Mouse (Mus musculus) c-Kit-positive CD71-negative TER-119-negative erythroid progenitor cells, embryonic 14.5 days (primary cell): ENCODE measurements around the gene Gjc1.

Experiments used
- DNase-seq: peaks from one replicate; pipeline ENCODE4 v3.0.0-alpha.2; 2013; ENCODE audit warnings: low read depth

The Gjc1 gene

DNA sequence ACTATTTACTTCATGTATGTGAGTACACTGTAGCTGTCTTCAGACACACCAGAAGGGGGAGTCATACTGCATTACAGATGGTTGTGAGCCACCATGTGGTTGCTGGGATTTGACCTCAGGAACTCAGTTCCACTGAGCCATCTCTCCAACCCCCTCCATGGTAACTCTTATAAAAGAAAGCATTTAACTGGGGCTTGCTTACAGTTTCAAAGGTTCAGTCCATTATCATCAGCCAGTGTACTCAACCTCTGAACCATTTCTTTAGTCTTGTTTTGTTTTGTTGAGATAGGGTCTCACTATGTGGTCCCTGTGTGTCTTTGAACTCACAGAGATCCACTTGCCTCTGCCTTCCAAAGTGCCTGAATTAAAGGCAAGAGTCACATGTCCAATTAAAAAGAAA, 4.6 kb downstream of the Gjc1 start:
- no peak for DNase-seq

DNA sequence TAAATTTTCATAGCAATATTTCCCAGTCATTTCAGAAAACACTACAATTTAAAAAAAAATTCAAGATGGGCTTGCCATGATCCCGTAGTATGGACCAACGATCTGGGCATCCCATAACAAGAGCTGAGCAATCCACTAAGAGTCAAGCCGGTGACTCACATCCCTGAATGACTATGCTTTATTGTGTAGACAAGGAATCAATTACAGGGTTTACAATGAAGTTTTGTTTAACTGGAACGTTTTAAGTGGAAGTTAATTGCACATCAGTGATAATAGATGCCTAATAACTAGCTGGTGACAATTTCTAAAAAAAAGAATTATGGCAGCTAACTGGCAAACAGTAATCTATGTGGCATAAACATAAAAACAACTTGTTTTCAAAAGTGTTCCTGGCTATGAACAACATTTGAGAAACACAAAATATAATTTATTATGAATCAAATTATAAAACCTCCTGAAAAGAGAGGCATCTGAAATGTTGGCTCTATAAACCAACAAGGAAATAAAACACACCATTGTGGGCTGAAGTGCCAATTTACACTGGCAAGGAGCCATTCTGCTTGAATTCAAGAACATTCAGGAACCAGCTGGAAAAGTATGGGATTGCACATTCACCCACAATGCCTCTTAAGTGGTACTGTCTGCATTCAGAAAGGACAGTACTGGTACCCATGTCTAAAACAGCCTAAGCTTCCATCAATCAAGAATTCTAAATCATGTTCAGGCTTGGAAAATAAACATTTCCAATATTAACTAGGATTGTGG, 8.6 kb downstream of the Gjc1 start:
- DNase-seq: no peak

DNA sequence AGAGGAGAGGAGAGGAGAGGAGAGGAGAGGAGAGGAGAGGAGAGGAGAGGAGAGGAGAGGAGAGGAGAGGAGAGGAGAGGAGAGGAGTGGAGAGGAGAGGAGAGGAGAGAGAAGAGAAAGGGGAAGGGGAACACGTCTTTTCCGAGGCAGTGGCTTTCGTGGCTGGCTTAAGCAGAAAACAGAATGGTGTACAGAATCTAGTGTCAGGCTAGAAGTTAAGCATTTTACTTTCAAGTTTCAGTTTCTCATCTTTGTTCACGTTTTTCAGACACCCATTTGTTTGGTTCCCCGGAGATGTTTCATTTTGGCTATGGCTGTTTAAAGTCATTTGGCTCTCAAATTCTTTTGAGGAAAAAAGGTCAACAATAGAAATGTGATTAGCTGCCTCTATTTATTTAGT, 11.3 kb downstream of the Gjc1 start:
- DNase-seq: no peak

DNA sequence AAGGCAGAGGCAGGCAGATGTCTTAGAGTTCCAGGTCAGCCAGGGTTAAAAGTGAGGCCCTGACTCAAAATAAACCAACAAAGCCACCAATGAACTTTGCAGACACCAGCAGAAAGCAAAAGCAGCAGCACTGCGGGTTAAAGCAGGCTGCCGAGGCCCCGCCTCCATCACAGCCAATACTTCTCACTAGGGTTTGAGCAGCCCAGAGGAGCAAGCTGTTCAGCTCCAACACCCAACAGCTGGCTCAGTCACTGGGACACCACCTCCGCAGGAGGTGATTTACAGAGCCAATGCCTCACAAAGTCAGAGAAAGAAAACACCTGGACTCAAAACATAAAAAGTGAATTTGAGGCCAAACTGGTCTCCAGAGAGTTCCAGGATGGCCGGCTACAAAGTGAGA, 16.0 kb downstream of the Gjc1 start:
- DNase-seq: no peak

DNA sequence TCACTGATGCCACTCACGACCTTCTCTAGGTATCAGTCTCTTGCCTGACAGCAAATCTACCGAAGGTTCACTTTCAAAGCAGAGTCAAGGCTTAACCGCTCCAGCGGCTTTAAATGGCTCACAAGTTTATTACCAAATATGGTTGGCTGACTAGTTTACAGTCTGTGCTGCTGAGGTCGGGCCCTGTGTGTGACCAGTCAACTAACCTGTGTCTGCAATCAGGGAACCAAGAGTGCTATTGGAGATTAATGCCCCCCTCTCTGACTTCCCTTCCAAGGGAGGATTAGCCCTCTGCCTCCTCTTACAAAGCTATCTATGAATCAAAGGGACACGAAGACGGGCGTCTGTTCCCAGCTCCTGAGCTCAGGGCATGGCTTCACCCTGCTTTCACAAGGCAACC, 25.3 kb downstream of the Gjc1 start:
- DNase-seq: no peak

DNA sequence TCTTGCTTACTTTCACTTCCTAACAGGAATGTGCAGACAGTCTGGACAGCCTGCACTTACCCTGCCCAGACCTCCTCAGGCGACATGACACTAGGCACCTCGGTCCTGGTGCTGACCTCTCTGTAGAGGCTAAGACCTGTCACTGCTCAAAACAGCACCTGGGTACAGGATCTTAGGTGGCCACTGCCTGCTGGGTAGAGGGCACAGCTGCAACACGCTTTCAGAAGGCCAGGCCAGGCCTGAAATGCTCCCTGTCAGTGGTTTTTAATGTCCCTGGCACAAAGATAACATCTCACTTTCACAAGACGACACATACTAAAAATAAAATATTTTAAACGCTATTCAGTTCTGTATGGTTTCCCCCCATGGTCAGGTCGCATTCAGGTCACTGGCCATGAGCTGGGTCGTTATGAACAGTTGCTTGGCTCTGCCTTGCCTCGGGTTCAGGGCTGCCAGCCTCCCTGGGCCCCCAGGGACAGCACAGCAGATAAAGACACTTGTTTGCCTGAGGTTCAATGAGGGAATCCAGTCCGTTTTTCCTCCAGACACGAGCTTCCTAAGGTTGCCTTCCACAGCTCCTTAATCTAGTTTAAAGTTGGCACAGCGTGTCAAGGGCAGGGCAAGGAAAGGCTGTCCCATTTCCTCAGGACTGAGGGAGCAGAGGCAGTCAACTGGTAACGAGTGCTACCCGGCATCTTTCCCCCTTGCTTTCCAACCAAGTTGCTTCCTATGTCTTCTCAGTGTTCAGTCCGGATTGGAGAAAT, 27.6 kb downstream of the Gjc1 start:
- DNase-seq: no peak

DNA sequence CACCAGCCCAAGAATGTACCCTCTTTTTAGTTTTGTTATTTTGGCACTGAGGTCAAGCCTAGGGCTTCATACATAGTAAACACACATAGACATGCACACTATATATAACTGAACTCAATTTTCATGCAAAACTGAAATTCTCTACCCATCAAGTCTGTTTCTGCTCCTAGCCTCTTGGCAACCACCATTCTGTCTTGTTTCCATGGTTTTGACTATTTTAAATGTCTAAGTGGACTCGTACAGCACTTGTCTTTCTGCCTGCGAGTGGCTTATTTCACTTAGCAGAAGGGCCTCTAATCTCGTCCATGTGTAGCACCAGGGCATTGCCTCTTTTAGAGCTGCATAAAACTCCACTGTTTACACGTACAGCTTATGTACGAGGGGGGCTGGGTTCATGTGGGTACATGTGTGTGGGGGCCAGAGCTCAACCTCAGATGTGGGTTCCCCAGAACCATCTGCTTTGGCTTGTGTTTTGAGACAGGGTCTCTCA, 31.8 kb downstream of the Gjc1 start:
- no peak for DNase-seq

DNA sequence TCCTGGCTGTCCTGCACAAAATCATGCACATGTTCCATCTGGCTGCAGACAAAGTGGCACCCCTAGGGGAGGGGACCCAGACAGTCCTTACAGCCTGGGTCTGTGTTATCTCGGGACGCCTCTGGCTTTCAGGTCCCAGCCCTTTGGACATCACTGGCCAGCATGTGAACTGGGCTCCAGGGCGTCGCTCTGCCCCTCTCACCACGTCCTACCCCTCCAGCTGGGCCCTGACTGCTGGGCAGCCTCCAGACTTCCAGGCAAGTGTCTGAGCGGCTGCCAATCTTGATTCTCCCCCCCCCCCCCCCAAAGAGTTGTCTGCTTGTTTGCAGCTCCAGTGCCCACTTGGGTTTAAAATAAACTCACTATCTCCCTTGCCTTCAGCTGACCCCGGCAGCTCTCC, 36.1 kb downstream of the Gjc1 start:
- no peak for DNase-seq

DNA sequence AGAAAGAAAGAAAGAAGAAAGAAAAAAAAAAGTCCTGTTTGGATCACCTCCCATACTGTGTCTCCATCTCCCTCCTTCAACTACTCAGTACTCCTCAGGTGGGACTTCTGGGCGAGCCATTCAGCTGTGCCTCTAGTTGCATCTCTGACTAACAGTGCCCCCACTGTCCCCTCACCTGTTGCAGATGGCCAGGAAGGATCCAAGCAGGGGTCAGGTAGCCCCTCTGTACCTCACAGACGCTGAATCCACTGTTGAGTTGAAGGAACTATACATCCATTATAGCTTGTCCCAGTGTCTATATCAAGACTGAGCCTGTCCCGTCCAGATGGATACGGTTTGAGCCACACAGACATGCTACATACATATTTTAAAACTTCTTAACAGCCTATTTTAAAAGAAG, 38.0 kb downstream of the Gjc1 start:
- DNase-seq: no peak

DNA sequence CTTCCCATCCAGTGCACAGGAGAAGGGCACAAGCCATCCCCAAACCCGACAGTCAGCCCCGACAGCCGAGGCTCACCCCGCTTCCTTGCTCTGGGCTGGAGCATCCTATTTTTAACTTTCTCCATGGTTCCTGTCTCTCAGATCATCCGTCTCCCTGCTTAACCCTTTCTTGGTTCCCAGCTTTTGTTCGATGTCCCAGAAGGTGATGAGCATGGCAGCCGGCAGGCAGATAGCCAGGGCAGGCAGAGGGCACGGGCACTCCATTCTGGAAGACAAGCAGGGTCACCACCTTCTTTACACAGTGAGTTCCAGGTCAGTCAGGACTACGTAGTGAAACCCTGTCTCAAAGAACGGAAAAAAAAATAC, 38.5 kb downstream of the Gjc1 start:
- DNase-seq: no peak

DNA sequence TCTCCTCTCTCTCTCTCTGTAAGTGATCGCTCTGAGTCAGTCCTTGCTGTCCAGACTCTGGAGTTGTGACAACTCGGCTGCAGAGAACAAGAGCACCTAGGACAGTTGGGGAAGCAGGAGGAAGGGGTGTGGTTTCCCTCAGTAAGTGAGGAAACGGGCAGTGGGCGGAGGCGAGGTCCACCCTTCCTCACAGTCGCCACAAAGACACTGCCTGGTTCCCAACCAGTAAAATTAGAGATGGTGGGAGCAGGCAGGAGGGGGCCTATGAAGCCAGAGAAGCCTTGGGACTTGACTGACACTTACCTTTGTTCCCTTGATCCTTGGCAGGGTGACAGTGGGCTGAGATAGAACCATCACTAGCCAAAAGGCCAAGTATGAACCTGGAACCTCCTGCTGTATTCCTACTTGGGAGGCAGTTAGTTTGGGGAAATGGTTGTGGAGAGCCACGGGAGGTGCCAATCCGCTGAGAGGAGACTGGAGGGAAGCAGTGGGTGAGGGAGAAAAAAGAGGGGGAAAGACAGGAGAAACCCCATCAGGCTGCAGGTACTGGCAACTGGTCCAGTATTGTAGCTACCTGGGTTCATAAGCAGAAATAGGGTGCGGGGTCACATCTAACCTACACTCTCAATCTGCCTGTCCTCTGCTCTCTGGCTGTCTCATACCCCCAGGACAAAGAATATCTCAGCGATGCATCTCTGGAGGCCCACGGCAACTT, 39.1 kb downstream of the Gjc1 start:
- DNase-seq: peak; percentile 34

DNA sequence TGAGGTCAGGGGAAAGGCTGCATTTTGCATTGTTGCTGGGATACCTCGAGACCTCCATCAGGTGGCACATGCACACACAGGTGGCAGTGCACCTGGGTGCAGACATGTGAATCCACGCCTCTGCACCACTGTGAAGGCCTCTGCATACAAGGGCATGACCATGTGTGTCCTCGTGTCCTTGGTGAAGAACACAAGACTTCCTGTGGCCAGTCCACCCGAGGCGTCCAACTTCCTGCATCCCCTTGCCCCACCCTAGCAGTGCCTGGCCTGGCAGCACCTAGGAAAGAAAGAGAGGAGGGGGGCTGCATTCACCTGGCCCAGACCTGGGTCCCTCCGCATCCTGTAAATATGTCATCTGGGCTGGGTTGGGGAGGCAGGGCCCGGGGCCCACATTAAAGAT, 39.7 kb downstream of the Gjc1 start:
- no peak for DNase-seq

DNA sequence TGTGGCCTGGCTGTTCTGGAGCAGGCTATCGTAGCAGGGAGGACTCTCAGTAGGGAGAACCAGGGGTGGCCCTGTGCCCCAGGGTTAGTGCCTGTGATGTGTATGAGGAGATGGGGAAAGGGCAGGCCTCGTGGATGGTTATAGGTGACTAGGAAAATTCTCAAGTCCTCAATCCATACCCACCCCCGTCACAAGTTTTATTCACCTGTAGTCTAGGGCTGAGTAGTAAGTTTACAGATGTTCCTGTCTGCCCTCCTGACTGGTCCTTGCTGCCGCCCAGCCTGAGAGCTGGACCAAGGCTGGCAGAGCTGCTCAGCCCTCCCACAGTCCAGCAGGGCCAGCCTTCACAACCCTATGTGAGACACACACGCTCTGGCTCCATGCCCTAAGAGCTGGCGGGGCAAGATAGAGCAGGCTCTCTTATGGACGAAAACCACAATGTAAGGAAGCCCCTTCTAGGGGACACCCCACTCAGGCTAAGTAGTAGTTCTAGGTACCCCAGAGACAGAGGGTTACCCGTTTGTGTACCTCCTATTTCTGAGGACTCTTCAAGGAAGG, 40.3 kb downstream of the Gjc1 start:
- no peak for DNase-seq

DNA sequence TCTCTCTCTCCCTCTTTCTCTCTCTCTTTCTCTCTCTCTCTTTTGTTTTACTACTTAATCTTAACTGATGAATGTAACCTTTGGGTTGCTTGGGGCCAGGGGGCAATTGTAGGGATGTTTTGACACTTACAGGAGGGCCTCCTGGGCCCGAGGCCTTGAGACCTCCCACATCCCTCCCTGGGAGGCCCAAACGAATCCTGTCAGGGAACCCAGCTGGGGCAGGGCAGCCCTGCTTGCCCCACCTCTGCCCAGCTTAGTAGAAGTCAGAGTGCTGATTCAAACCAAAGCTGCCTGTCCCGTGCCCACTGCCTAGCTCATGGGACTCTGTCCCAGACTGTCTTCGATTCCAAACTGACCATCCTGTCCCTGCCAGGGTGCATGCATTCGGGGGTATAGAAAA, 40.9 kb downstream of the Gjc1 start:
- DNase-seq: no peak

DNA sequence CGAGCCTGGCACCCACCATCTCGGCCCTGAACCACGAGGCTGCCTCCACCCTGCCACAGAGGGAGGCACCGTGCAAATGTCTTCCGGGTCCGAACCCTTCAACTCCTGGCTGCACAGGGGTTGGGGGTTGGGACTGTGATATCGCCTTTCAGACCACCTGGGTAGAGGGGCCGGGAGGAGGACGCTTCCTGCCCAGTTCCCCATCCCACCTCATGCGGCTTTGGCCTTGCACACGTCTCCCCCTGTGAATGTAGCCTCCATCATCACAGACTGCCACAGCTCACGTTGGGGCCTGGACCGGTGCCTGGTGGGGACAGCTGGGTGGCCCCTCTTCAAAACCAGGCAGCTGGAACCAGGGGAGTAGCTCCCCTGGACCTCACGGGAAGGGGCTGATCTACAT, 41.3 kb downstream of the Gjc1 start:
- no peak for DNase-seq

DNA sequence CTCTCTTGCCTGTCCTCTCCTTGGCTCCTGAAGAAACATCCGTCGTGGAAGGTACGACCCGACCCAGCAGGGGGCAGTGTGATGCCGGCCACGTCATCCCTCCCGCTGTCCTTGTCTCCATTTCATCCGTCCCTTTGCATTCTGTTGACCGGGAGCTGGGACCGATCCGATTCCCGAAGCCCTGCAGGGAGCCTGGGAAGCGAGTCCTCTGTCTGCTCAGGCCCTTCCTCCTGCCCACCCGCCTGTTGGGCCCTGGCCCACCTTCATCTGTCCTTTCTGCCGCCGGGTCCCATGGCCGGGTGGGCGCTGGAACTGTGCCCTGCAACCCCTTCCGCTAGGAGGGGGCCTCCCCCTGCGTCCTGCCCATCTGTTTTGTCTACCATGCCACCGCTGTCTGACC, 41.9 kb downstream of the Gjc1 start:
- DNase-seq: no peak

DNA sequence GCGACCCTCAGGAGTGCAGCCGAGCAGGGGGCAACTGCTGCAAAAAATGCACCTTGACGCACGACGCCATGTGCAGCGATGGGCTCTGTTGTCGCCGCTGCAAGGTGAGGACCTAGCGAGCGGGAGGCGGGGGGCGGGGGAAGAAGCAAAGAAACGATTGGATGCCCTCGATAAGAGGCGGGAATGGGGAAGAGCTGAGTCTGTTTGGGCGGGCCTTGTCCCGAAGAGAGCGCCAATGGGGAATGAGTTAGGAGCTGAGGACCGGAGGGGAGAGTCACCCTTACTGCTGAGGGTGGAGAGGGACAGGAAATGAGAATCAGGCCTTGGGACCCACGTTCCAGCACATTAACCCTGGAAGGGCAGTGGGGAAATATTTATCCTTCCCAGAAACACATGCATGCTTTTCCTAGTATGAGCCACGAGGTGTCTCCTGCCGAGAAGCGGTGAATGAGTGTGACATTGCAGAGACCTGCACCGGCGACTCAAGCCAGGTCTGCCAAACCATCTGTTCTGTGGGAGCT, 44.8 kb downstream of the Gjc1 start:
- peak; percentile 31 for DNase-seq

DNA sequence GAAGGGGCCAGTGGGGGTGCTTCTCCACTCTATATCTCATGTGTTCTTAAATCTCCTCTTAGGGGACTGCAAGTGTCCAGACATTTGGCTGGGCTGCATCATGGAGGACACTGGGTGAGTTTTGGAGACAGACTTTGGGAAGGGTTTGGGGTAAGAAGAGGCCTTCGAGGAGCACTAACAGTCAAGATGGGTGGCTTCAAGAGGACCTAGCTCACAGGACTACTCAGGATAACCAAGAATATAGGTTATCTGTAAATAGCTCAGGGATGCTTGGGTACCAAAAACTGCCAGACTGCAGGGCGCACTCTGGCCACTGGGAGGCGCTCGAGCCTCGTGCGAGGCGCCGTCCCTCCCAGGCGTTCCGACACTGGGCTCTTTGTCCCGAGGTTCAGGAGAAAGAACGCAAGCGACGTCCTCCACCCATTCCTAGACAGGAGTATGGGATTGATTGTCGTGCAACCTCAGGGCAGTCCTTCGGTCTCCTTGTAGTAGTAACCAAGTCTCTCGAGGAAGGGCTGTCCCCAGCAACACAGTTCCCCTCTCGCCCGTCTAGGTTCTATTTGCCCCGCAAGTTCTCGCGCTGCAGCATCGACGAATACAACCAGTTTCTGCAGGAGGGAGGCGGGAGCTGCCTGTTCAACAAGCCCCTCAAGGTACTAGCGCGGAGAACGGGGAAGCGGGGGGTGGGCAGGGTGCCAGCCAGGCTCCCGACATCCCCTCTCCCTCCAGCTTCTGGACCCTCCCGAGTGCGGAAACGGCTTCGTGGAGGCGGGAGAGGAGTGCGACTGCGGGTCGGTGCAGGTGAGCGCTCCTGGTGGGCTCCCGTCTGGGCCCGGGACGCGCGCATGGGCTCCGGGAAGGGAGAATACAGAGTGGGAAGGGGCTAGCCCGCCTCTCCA, 45.5 kb downstream of the Gjc1 start:
- DNase-seq: peak; percentile 73

DNA sequence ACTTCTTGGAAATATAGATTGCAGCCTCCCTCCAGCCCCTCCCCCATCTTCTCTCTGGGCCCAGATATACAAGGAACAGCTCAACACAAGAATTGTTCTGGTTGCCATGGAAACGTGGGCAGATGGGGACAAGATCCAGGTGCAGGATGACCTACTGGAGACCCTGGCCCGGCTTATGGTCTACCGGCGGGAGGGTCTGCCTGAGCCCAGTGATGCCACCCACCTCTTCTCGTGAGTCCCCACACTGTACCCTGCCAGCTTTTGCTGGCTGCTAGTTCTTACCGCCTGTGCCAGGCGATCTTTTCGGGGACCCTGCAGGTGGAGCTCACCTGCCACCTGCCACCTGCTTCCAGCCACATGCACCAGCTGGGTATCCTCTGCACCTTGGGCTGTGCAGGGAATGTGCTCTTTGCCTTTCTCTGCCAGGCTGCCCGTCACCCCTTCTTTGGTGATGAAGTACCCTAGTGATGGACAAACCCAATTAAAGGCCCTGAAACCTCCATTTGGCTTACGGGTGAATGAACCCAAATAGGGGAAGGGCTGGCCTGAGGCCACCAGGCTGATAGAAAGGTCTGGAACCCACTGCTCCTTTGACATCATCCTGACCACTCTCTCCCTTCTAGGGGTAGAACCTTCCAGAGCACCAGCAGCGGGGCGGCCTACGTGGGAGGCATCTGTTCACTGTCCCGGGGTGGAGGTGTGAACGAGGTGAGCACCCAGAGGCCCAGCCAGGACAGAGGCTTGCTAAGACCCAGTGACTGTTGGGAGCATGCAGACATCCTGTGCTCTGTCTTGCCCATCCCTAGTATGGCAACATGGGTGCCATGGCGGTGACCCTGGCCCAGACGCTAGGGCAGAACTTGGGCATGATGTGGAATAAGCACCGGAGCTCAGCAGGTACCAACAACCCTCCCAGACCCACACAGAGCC, 46.5 kb downstream of the Gjc1 start:
- no peak for DNase-seq
